In the genomic region with DNA sequence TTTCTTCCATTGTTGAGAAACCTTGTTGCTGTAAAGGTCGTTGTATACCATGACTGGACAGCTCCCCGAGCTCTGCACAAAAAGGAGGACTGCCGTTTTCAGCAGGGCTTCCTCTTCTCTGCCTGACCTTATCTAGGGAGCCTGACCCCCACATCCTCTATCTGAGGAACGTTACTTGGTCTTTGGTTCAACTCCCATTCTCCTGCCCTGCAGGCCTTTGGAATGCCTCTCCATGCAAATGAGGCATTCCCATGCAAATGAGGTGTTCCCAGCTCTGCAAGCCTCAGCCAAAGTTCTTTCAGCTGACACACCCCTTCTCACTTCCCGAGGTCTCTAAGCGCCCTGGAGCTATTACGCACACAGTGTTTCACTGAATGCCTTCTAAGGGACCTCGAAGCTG, we compare ENCODE assay signal across 10 mouse cellular contexts. TPM values are rescaled to one million over a fixed set of nuclear protein-coding genes. Genes with fewer than 3 reads are reported as not detected.
DNase-seq lines count a peak whose midpoint lies in the region; ATAC-seq and TF ChIP-seq lines count a peak whose summit lies in the region.
"Had no signal": no experiment of that assay in that cellular context is flagged by ENCODE, and none has a peak within 500 bp of the region (broad histone marks: within the 10 kb centered on the region; RNA-seq: fewer than 3 reads in every experiment).

No protein-coding gene starts in this region.

- no peak for TF ChIP-seq CTCF in MEL (IDR thresholded peaks at IDR 0.05 in 2 of 3, conservative IDR thresholded peaks at IDR 0.05 in 1 of 3; ENCODE audit: control insufficient read depth in 1 of 3, insufficient read depth in 1 of 3, low read depth in 2 of 3, low read length in 3 of 3, poor library complexity in 1 of 3, severe bottlenecking in 1 of 3)

- H3K27ac ChIP-seq in MEL (ENCODE audit: control insufficient read depth, low read depth, low read length), result peak overlapping the region; percentile 42
- H3K27ac ChIP-seq in heart, embryonic 13.5 days (replicated peaks), result peak overlapping the region; percentile 45; the same call in 1 of the 2 replicates
- peak overlapping the region; percentile 51 for H3K27ac ChIP-seq in liver, embryonic 15.5 days (replicated peaks)
- H3K27ac ChIP-seq: midbrain, embryonic 12.5 days had no signal

- H3K79me2 ChIP-seq in MEL (ENCODE audit: control insufficient read depth, insufficient read depth, low read length, poor library complexity), result no peaks in the 10 kb centered on the region; the same call in 1 of the 2 replicates

- peak; percentile 51 for DNase-seq in embryo, embryonic 10 days (ENCODE audit: low spot score)
- no peak for DNase-seq in embryo, embryonic 9.5 days (ENCODE audit: extremely low spot score)
- peak; percentile 64 for DNase-seq in MEL (ENCODE audit: low read depth, low spot score)
- DNase-seq in right cerebral cortex, adult 2 months (ENCODE audit: low spot score in 2 of 2), result no peak
- no peak for DNase-seq in thymus, postnatal 10 days (ENCODE audit: low spot score in 2 of 2)
- no peak for DNase-seq in spleen, postnatal 10 days (ENCODE audit: low spot score in 2 of 2)
- DNase-seq: thymus, postnatal 25 days had no signal

- H3K9me3 ChIP-seq in MEL (replicated peaks; ENCODE audit: insufficient read depth, low read length), result no peaks in the 10 kb centered on the region
- H3K9me3 ChIP-seq in heart, embryonic 13.5 days, result no peaks in the 10 kb centered on the region
- H3K9me3 ChIP-seq in liver, embryonic 15.5 days (replicated peaks), result no peaks in the 10 kb centered on the region
- H3K9me3 ChIP-seq: midbrain, embryonic 12.5 days had no signal

- H3K4me3 ChIP-seq in MEL (ENCODE audit: control insufficient read depth in 1 of 2, insufficient read depth in 1 of 2, low read depth in 2 of 2, low read length in 2 of 2), result no peak overlapping the region
- H3K4me3 ChIP-seq in heart, embryonic 13.5 days, result no peak overlapping the region
- H3K4me3 ChIP-seq in liver, embryonic 15.5 days (replicated peaks), result no peak overlapping the region
- H3K4me3 ChIP-seq: midbrain, embryonic 12.5 days had no signal

- H3K4me2 ChIP-seq in heart, embryonic 13.5 days, result peak overlapping the region; percentile 44
- no peak overlapping the region for H3K4me2 ChIP-seq in liver, embryonic 15.5 days
- H3K4me2 ChIP-seq: midbrain, embryonic 12.5 days had no signal

- H3K36me3 ChIP-seq in MEL (ENCODE audit: control insufficient read depth in 1 of 2, insufficient read depth in 2 of 2, low read length in 2 of 2), result peaks cover 0 to 23% of the 10 kb centered on the region in 2 experiments; a peak in 2 of 4 replicates
- no peaks in the 10 kb centered on the region for H3K36me3 ChIP-seq in heart, embryonic 13.5 days
- no peaks in the 10 kb centered on the region for H3K36me3 ChIP-seq in liver, embryonic 15.5 days (replicated peaks)
- H3K36me3 ChIP-seq: midbrain, embryonic 12.5 days had no signal

- no peak for TF ChIP-seq RAD21 in MEL (IDR thresholded peaks at IDR 0.05; ENCODE audit: low read depth, low read length)

- WGBS in heart, embryonic 13.5 days, result 4% methylated on average over 8 of the region's 8 CpGs
- 8% methylated on average over 8 of the region's 8 CpGs for WGBS in liver, embryonic 15.5 days (ENCODE audit: insufficient replicate concordance)

- no peak for TF ChIP-seq POLR2A in MEL (IDR thresholded peaks at IDR 0.05; ENCODE audit: control insufficient read depth in 1 of 2, insufficient read depth in 1 of 2, low read depth in 1 of 2, low read length in 2 of 2, poor library complexity in 1 of 2)

- peak overlapping the region; percentile 10; the same call in 1 of the 2 replicates for H3K9ac ChIP-seq in MEL (ENCODE audit: control insufficient read depth, low read depth, low read length, poor library complexity, severe bottlenecking)
- peak overlapping the region; percentile 14; the same call in 1 of the 2 replicates for H3K9ac ChIP-seq in heart, embryonic 13.5 days
- no peak overlapping the region for H3K9ac ChIP-seq in liver, embryonic 15.5 days
- H3K9ac ChIP-seq: midbrain, embryonic 12.5 days had no signal

- ATAC-seq in heart, embryonic 13.5 days (ENCODE audit: extremely low read depth, insufficient number of reproducible peaks, low FRiP score, low TSS enrichment), result no peak
- ATAC-seq in liver, embryonic 15.5 days (ENCODE audit: insufficient read depth), result no peak

- H3K27me3 ChIP-seq in MEL (ENCODE audit: control insufficient read depth in 1 of 2, insufficient read depth in 2 of 2, low read length in 2 of 2), result no peaks in the 10 kb centered on the region
- 0 out of 2 replicates have a peak, but pooled peaks cover 8% of the 10 kb centered on the region for H3K27me3 ChIP-seq in heart, embryonic 13.5 days (replicated peaks)
- peaks cover 7% of the 10 kb centered on the region; the same call in 1 of the 2 replicates for H3K27me3 ChIP-seq in liver, embryonic 15.5 days

- peak; percentile 19 to 48; a peak in 3 of 4 replicates for TF ChIP-seq EP300 in MEL (IDR thresholded peaks at IDR 0.05; ENCODE audit: low read depth in 1 of 2, low read length in 2 of 2)

- peaks cover 11 to 30% of the 10 kb centered on the region in 2 experiments for H3K4me1 ChIP-seq in MEL (ENCODE audit: control insufficient read depth in 1 of 2, insufficient read depth in 2 of 2, low read length in 2 of 2)
- peaks cover 40% of the 10 kb centered on the region for H3K4me1 ChIP-seq in heart, embryonic 13.5 days
- peaks cover 48% of the 10 kb centered on the region for H3K4me1 ChIP-seq in liver, embryonic 15.5 days (replicated peaks)

TF ChIP-seq in MEL, 35 proteins besides CTCF, POLR2A, EP300 and RAD21:
- TF ChIP-seq ELF1 (IDR thresholded peaks at IDR 0.05; ENCODE audit: low read depth, low read length), result no peak
- TF ChIP-seq POLR2AphosphoS5 (IDR thresholded peaks at IDR 0.05; ENCODE audit: borderline replicate concordance, low read depth, low read length), result no peak
- TF ChIP-seq POLR2AphosphoS2 (IDR thresholded peaks at IDR 0.05; ENCODE audit: low read length), result no peak
- no peak for TF ChIP-seq ZNF384 (IDR thresholded peaks at IDR 0.05; ENCODE audit: low read depth, low read length)
- TF ChIP-seq ZKSCAN1 (IDR thresholded peaks at IDR 0.05; ENCODE audit: low read depth, low read length), result no peak
- TF ChIP-seq BHLHE40 (IDR thresholded peaks at IDR 0.05; ENCODE audit: borderline replicate concordance, low read depth, low read length), result no peak
- no peak for TF ChIP-seq USF1 (IDR thresholded peaks at IDR 0.05; ENCODE audit: low read depth, low read length)
- no peak for TF ChIP-seq MAZ (IDR thresholded peaks at IDR 0.05; ENCODE audit: low read depth, low read length)
- TF ChIP-seq SIN3A (IDR thresholded peaks at IDR 0.05; ENCODE audit: low read length), result peak; percentile 73; the same call in 1 of the 2 replicates
- TF ChIP-seq NRF1 (IDR thresholded peaks at IDR 0.05; ENCODE audit: insufficient read depth, low read depth, low read length, poor library complexity, severe bottlenecking), result no peak
- TF ChIP-seq TCF12 (IDR thresholded peaks at IDR 0.05; ENCODE audit: low read depth, low read length), result 0 out of 2 replicates have a peak, but pooled peaks have one; percentile 16
- no peak for TF ChIP-seq MEF2A (IDR thresholded peaks at IDR 0.05; ENCODE audit: extremely low read depth, insufficient replicate concordance, low read depth, low read length, poor library complexity, severe bottlenecking)
- TF ChIP-seq GABPA (IDR thresholded peaks at IDR 0.05; ENCODE audit: low read depth, low read length), result no peak
- no peak for TF ChIP-seq E2F4 (IDR thresholded peaks at IDR 0.05; ENCODE audit: borderline replicate concordance, low read depth, low read length)
- 0 out of 2 replicates have a peak, but pooled peaks have one; percentile 8 for TF ChIP-seq MYB (IDR thresholded peaks at IDR 0.05; ENCODE audit: low read depth, low read length)
- TF ChIP-seq TBP (IDR thresholded peaks at IDR 0.05; ENCODE audit: low read depth, low read length), result no peak
- TF ChIP-seq ETS1 (IDR thresholded peaks at IDR 0.05; ENCODE audit: low read depth, low read length), result no peak
- TF ChIP-seq MAX (IDR thresholded peaks at IDR 0.05; ENCODE audit: low read length), result no peak
- no peak for TF ChIP-seq KAT2A (conservative IDR thresholded peaks at IDR 0.05; ENCODE audit: low read depth, low read length)
- TF ChIP-seq MXI1 (IDR thresholded peaks at IDR 0.05; ENCODE audit: low read depth, low read length), result peak; percentile 51; the same call in 1 of the 2 replicates
- TF ChIP-seq HCFC1 (IDR thresholded peaks at IDR 0.05; ENCODE audit: low read depth, low read length), result peak; percentile 32; the same call in 1 of the 2 replicates
- no peak for TF ChIP-seq ZMIZ1 (IDR thresholded peaks at IDR 0.05; ENCODE audit: low read depth, low read length)
- TF ChIP-seq USF2 (IDR thresholded peaks at IDR 0.05; ENCODE audit: borderline replicate concordance in 1 of 2, insufficient read depth in 1 of 2, low read depth in 1 of 2, low read length in 2 of 2), result no peak
- TF ChIP-seq GATA1 (IDR thresholded peaks at IDR 0.05; ENCODE audit: low read depth, low read length), result peak; percentile 63
- TF ChIP-seq NELFE (IDR thresholded peaks at IDR 0.05; ENCODE audit: low read depth, low read length), result no peak

RNA-seq across cellular contexts. Expression of gene Man1c1, which starts 26.0 kb away (rescaled TPM):
- 1.6 and 1.9 TPM in 2 replicates for total RNA-seq in MEL (2012; rRNA removed)
- polyA plus RNA-seq in MEL (2012; ENCODE audit: insufficient read depth in 1 of 2, insufficient read length in 2 of 2, low read depth in 1 of 2, low replicate concordance in 2 of 2, missing spikeins in 1 of 2), result 1 to 10 TPM in 1 of 2 experiments, not detected in 1; 5.2 TPM
- polyA plus RNA-seq in heart, embryonic 13.5 days (2015; fragmentation: Nextera tagmentation; extraction: Ambion mirVana), result 5.3 and 6.3 TPM in 2 replicates
- 1.4 and 2.0 TPM in 2 replicates for polyA plus RNA-seq in liver, embryonic 15.5 days (2015; fragmentation: Nextera tagmentation; extraction: Ambion mirVana)

RNA-seq across cellular contexts. Expression of gene Ldlrap1, which starts 37.7 kb away (rescaled TPM):
- 16.6 and 24.8 TPM in 2 replicates for total RNA-seq in MEL (2012; rRNA removed)
- 10 to 100 TPM in 1 of 2 experiments, not detected in 1; 23.7 TPM for polyA plus RNA-seq in MEL (2012; ENCODE audit: insufficient read depth in 1 of 2, insufficient read length in 2 of 2, low read depth in 1 of 2, low replicate concordance in 2 of 2, missing spikeins in 1 of 2)
- 12.2 and 13.5 TPM in 2 replicates for polyA plus RNA-seq in heart, embryonic 13.5 days (2015; fragmentation: Nextera tagmentation; extraction: Ambion mirVana)
- polyA plus RNA-seq in liver, embryonic 15.5 days (2015; fragmentation: Nextera tagmentation; extraction: Ambion mirVana), result 21.8 and 22.4 TPM in 2 replicates

Comparison
In these comparisons a context has a peak if more than half of its experiments do, and no peak if none do; other contexts are left out.
1. DNase-seq: peak in embryo, embryonic 10 days (single experiment) and MEL (single experiment); none in embryo, embryonic 9.5 days (single experiment), right cerebral cortex, adult 2 months (0 of 2), thymus, postnatal 10 days (0 of 2) and spleen, postnatal 10 days (0 of 2).
2. Peak in every context shown above with its lines, with median percentiles within 50 percentile points of each other: H3K27ac ChIP-seq.